Comparison of ENCODE assay signal across 8 mouse cellular contexts in the genomic region with DNA sequence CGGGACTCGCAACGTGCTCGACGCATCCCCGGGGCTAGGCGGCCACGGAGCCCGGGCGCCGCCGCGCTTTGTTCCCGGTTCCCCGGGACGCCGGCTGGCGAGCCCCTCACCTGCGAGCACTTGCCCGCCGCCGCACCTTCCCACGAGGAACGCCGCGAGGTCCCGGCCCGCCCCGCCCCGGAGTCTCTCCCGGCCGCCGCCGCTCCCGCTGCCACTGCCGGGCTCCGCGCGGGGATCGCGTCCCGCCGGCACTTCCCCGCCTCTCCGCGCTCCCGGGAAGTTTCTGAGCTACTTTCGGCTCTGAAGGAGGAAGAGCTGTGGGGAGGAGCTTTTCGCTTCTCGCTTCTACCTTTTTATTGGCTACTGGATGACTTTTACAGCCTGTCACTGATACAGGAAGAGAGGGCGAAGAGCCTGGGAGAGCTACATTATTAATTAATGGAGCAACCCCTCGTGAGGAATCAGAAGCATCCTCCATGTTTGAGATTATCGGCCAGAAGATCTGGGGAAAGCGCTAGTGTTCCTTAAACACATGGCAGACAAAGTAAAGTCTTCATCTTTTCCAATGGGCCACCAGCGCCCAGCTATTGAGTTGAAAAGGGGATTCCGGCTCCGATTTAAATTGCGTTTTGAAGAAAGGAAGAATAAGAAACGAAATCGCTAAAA. TPM values are rescaled to one million over a fixed set of nuclear protein-coding genes. Genes with fewer than 3 reads are reported as not detected.
DNase-seq lines count a peak whose midpoint lies in the region; ATAC-seq and TF ChIP-seq lines count a peak whose summit lies in the region.

A gene (minus strand): TSS at position 478 of the 666 bp plus-strand sequence.

- no peaks in the 10 kb centered on the region for H3K27me3 ChIP-seq in hindbrain, embryonic 13.5 days
- no peaks in the 10 kb centered on the region for H3K27me3 ChIP-seq in megakaryocyte, embryonic 14.5 days (replicated peaks)

- peak within 1 kb of the TSS; percentile 88 for H3K27ac ChIP-seq in hindbrain, embryonic 13.5 days
- H3K27ac ChIP-seq in left cerebral cortex, adult 2 months, result peak within 1 kb of the TSS; percentile 66

- no peaks in the 10 kb centered on the region for H3K36me3 ChIP-seq in hindbrain, embryonic 13.5 days
- peaks cover 23% of the 10 kb centered on the region for H3K36me3 ChIP-seq in megakaryocyte, embryonic 14.5 days (replicated peaks; ENCODE audit: low read length)

- DNase-seq in cerebellum, postnatal 14 days, result peak; percentile 31 to 55
- DNase-seq in gastrocnemius, adult 18-20 months (ENCODE audit: low spot score), result peak; percentile 56
- peak; percentile 48 for DNase-seq in left cerebral cortex, adult 2 months (ENCODE audit: extremely low spot score in 1 of 2, low spot score in 2 of 2)
- peak; percentile 49 to 58 for DNase-seq in right cerebral cortex, postnatal 10 days (ENCODE audit: low spot score in 2 of 2)
- DNase-seq in urinary bladder, postnatal 36 days (ENCODE audit: low spot score in 2 of 2), result peak; percentile 59 to 72

- H3K9me3 ChIP-seq in hindbrain, embryonic 13.5 days, result no peaks in the 10 kb centered on the region
- no peaks in the 10 kb centered on the region for H3K9me3 ChIP-seq in megakaryocyte, embryonic 14.5 days

- H3K4me2 ChIP-seq in hindbrain, embryonic 13.5 days, result peak within 1 kb of the TSS; percentile 95

- H3K4me3 ChIP-seq in hindbrain, embryonic 13.5 days, result peak within 1 kb of the TSS; percentile 90
- H3K4me3 ChIP-seq in left cerebral cortex, adult 2 months, result peak within 1 kb of the TSS; percentile 62
- peak within 1 kb of the TSS; percentile 94 for H3K4me3 ChIP-seq in megakaryocyte, embryonic 14.5 days (replicated peaks)

- peak; percentile 68 for ATAC-seq in activated CD4-positive, CD25-positive, alpha-beta regulatory T cell, adult 4 months
- ATAC-seq in hindbrain, embryonic 13.5 days (ENCODE audit: low FRiP score), result peak; percentile 77

- peak within 1 kb of the TSS; percentile 86 for H3K9ac ChIP-seq in hindbrain, embryonic 13.5 days

- no peak for TF ChIP-seq CTCF in left cerebral cortex, adult 2 months (IDR thresholded peaks at IDR 0.05)

- peaks cover 11% of the 10 kb centered on the region for H3K4me1 ChIP-seq in hindbrain, embryonic 13.5 days (replicated peaks)
- peaks cover 35% of the 10 kb centered on the region for H3K4me1 ChIP-seq in megakaryocyte, embryonic 14.5 days

- intact Hi-C loops in left cerebral cortex, adult 2 months (cut with DNase I), result loop anchor here (10.0 kb wide), 1 partner anchor 151 kb away; no protein-coding TSS in a partner anchor

- under 1% methylated on average over 49 of the region's 60 CpGs for WGBS in hindbrain, embryonic 13.5 days

RNA-seq across cellular contexts. Expression of the gene that starts here (rescaled TPM):
- polyA plus RNA-seq in activated CD4-positive, CD25-positive, alpha-beta regulatory T cell, adult 4 months (2017; shearing (Covaris generic)), result not detected
- not detected for total RNA-seq in gastrocnemius, adult 18-20 months (2021)
- not detected in 2 replicates for polyA plus RNA-seq in hindbrain, embryonic 13.5 days (2015; fragmentation: Nextera tagmentation; extraction: Ambion mirVana)
- not detected for total RNA-seq in left cerebral cortex, adult 2 months (2021)
- not detected in 2 replicates for polyA plus RNA-seq in megakaryocyte, embryonic 14.5 days (2012; ENCODE audit: insufficient read depth, low replicate concordance)

Comparison
In these comparisons a context has a peak if more than half of its experiments do, and no peak if none do; other contexts are left out.
1. Peak in every context shown above with its lines: DNase-seq, ATAC-seq, H3K4me3 ChIP-seq and H3K27ac ChIP-seq.
2. Peak in ATAC-seq in activated CD4-positive, CD25-positive, alpha-beta regulatory T cell, adult 4 months; RNA of the gene not detected or under 1 TPM.
3. Peak in DNase-seq in gastrocnemius, adult 18-20 months; RNA of the gene not detected or under 1 TPM.
4. Peak in ATAC-seq, H3K4me3 ChIP-seq, H3K27ac ChIP-seq, H3K9ac ChIP-seq and H3K4me2 ChIP-seq in hindbrain, embryonic 13.5 days; RNA of the gene not detected or under 1 TPM.
5. Peak in DNase-seq, H3K4me3 ChIP-seq and H3K27ac ChIP-seq in left cerebral cortex, adult 2 months; RNA of the gene not detected or under 1 TPM.